Mouse (Mus musculus) midbrain, embryonic 11.5 days (tissue): ENCODE results near the gene Gm6034. TPM values are rescaled to one million over a fixed set of nuclear protein-coding genes. Genes with fewer than 3 reads are reported as not detected.
"Not testable (repeated sequence)": the region's sequence is repeated elsewhere in the genome, so short reads cannot be mapped to it uniquely, and the experiment has no call there.

ENCODE experiments used
- ATAC-seq: fragments of 200-750 bp; cut with Nextera tagmentation; 2 replicates; pipeline ENCODE4 v1.8.0; 2017; ENCODE audit warnings: moderate TSS enrichment, moderate library complexity; ENCODE audit not compliant: low FRiP score
- DNase-seq: peaks from one replicate; pipeline ENCODE4 v3.0.0; 2015; ENCODE audit warnings: low spot score; ENCODE audit errors: missing footprints
- H3K27ac ChIP-seq: fragments of 300-500 bp; sonication (generic); 2 replicates; pipeline ENCODE4 v1.5.1; 2014; ENCODE audit warnings: low read depth, low read length
- H3K27me3 ChIP-seq: fragments of 300-500 bp; sonication (generic); 2 replicates; pipeline ENCODE4 v1.6.1; 2014; ENCODE audit warnings: mild to moderate bottlenecking, low read length, moderate library complexity, mixed read lengths; ENCODE audit not compliant: control insufficient read depth, insufficient read depth
- H3K36me3 ChIP-seq: fragments of 300-500 bp; sonication (generic); 2 replicates; pipeline ENCODE4 v1.6.1; 2014; ENCODE audit warnings: mild to moderate bottlenecking, low read length, moderate library complexity, mixed read lengths; ENCODE audit not compliant: control insufficient read depth, insufficient read depth
- H3K4me1 ChIP-seq: fragments of 300-500 bp; sonication (generic); 2 replicates; pipeline ENCODE4 v1.6.1; 2014; ENCODE audit warnings: low read length; ENCODE audit not compliant: control insufficient read depth, insufficient read depth
- H3K4me2 ChIP-seq: fragments of 300-500 bp; sonication (generic); 2 replicates; pipeline ENCODE4 v1.6.1; 2014; ENCODE audit warnings: mild to moderate bottlenecking, moderate library complexity
- H3K4me3 ChIP-seq: fragments of 300-500 bp; sonication (generic); 2 replicates; pipeline ENCODE4 v1.5.1; 2014; ENCODE audit warnings: low read depth, low read length
- H3K9ac ChIP-seq: fragments of 300-500 bp; sonication (generic); 2 replicates; pipeline ENCODE4 v1.6.1; 2014; ENCODE audit warnings: low read length
- H3K9me3 ChIP-seq: fragments of 300-500 bp; sonication (generic); 2 replicates; pipeline ENCODE4 v1.6.1; 2016; ENCODE audit warnings: low read length; ENCODE audit not compliant: control insufficient read depth
- WGBS: fragments of 180-500 bp; shearing (Covaris S2); extraction: QIAGEN DNeasy Blood & Tissue Kit; methylation state at CpG from one replicate; pipeline ENCODE4 v1.1.7; 2014; 5-methylcytosine and 5-hydroxymethylcytosine counted together
- polyA plus RNA-seq: library from polyadenylated mRNA; unstranded; fragments of >200 nt; fragmentation: Nextera tagmentation; extraction: Ambion mirVana; gene quantifications from 2 replicates; pipeline ENCODE4 v1.2.1, GENCODE M21; 2014

The Gm6034 gene
- polyA plus RNA-seq, 1 experiment from 2014 or later, result not detected

DNA sequence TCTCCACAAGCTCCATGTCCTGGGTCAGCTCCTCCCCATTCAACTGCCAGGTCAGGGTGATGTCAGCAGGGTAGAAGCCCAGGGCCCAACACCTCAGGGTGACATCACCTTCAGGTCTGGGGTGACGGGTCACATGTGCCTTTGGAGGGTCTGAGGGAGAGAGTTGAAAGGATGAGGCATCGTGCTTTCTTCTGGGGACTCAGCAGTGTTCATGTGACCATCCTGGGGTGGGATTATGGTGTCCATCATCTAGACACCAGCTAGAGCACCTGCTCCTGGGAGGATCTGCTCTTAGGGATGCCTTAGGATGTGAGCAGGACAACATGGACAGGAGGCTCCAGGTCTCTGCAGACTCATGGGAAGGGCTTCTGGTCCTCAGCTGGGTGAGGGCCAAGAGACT lies 2.2 kb upstream of the Gm6034 start:
- H3K27me3 ChIP-seq, result not testable (repeated sequence)

DNA sequence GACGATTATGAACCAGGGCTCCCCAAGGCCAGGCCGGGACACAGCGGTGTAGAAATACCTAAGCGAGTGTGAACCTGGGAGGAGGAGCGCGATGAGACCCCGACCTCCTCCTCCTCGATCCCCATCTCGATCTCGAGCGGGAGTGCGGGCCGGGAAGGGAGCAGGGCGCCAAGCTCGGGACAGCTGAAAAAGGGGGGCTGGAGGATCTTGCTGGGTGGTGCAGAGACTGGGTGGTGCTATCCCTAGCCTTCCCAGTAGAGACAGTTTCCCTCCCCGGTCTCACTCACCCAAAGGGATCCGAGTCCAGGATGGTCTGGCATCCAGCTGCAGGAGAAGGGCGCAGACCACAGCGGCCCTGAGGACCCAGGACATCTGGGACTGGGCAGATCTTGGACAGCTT lies 706 bp upstream of the Gm6034 start:
- peak overlapping the region; percentile 25 for H3K4me3 ChIP-seq
- WGBS, result 2% methylated on average over 14 of the region's 19 CpGs
- H3K4me2 ChIP-seq, result peak overlapping the region; percentile 60
- not testable (repeated sequence) for H3K36me3 ChIP-seq, H3K9me3 ChIP-seq, H3K27ac ChIP-seq, H3K27me3 ChIP-seq, H3K4me1 ChIP-seq
- ATAC-seq (peak; percentile 85), DNase-seq (peak; percentile 85)
- peak overlapping the region; percentile 40; the same call in 1 of the 2 replicates for H3K9ac ChIP-seq

More for the DNA sequence above, 2.2 kb upstream of the Gm6034 start:
- not testable (repeated sequence) for DNase-seq, H3K9me3 ChIP-seq, H3K27ac ChIP-seq, H3K36me3 ChIP-seq, H3K4me1 ChIP-seq, H3K9ac ChIP-seq, ATAC-seq, H3K4me2 ChIP-seq, H3K4me3 ChIP-seq
- WGBS, result 89% methylated on average over 2 of the region's 2 CpGs

DNA sequence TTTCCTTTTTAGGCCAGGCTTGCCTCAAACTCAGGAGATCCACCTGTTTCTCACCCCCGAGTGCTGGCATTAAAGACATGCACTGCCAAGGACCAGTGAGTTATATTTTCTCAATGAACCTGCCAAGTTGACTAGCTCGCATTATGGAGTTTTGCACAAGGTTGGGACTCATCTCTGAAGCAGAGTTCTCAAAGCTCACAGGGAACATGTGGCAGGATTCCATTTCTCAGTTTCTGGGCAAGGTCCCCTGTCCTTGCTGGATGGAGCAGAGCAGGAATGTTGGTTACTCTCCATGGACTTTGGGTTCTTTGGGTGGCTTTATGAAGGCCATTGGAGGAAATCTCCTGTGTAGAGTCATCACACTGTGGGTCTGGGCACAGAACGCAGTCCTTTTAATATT lies 525 bp downstream of the Gm6034 start:
- H3K4me1 ChIP-seq, result no peaks in the 10 kb centered on the region
- H3K36me3 ChIP-seq, result no peaks in the 10 kb centered on the region
- ATAC-seq (no peak), DNase-seq (no peak)
- H3K27me3 ChIP-seq, result no peaks in the 10 kb centered on the region
- peak overlapping the region; percentile 60; the same call in 1 of the 2 replicates for H3K4me2 ChIP-seq
- H3K4me3 ChIP-seq, result no peak overlapping the region
- no peak overlapping the region for H3K9ac ChIP-seq
- H3K9me3 ChIP-seq, result no peaks in the 10 kb centered on the region
- no peak overlapping the region for H3K27ac ChIP-seq
- WGBS, result 83% methylated on average over 3 of the region's 3 CpGs

- H3K36me3 ChIP-seq, H3K4me2 ChIP-seq, H3K27ac ChIP-seq, H3K9me3 ChIP-seq, DNase-seq, H3K4me3 ChIP-seq, H3K9ac ChIP-seq, H3K4me1 ChIP-seq, ATAC-seq, H3K27me3 ChIP-seq: not testable (repeated sequence)
- WGBS, result 88% methylated on average over 23 of the region's 25 CpGs
These were observed 15.2 kb downstream of the Gm6034 start for GRCm38 (mm10) chr17:36057927-36058326.

- not testable (repeated sequence) for H3K4me1 ChIP-seq, ATAC-seq
- WGBS, result 59% methylated on average over 1 of the region's 1 CpGs
These were observed 15.6 kb downstream of the Gm6034 start, which contains the start of gene Gm11127 for GRCm38 (mm10) chr17:36058362-36058761. Gene Gm11127 (minus strand): TSS chr17:36058371.

GRCm38 (mm10) chr17:36060829-36061228 lies 18.1 kb downstream of the Gm6034 start:
- Histone ChIP-seq H3K9me3 (no peaks in the 10 kb centered on the region), H3K27ac (no peak overlapping the region), H3K27me3 (no peaks in the 10 kb centered on the region), H3K4me3 (no peak overlapping the region), H3K36me3 (no peaks in the 10 kb centered on the region), H3K9ac (no peak overlapping the region), H3K4me1 (no peaks in the 10 kb centered on the region), H3K4me2 (no peak overlapping the region)
- WGBS, result 27% methylated on average over 2 of the region's 2 CpGs
- ATAC-seq (no peak), DNase-seq (peak; percentile 92)

More at GRCm38 (mm10) chr17:36058362-36058761, 15.6 kb downstream of the Gm6034 start, which contains the start of gene Gm11127:
- H3K4me3 ChIP-seq, H3K9me3 ChIP-seq, H3K27me3 ChIP-seq, DNase-seq, H3K4me2 ChIP-seq, H3K9ac ChIP-seq, H3K36me3 ChIP-seq, H3K27ac ChIP-seq: not testable (repeated sequence)

- DNase-seq, result peak; percentile 66
- not testable (repeated sequence) for H3K27ac ChIP-seq, H3K9ac ChIP-seq, H3K4me2 ChIP-seq, H3K4me3 ChIP-seq, H3K36me3 ChIP-seq, H3K27me3 ChIP-seq, ATAC-seq, H3K9me3 ChIP-seq, H3K4me1 ChIP-seq
These were observed 39.1 kb downstream of the Gm6034 start for GRCm38 (mm10) chr17:36081901-36082300.

DNA sequence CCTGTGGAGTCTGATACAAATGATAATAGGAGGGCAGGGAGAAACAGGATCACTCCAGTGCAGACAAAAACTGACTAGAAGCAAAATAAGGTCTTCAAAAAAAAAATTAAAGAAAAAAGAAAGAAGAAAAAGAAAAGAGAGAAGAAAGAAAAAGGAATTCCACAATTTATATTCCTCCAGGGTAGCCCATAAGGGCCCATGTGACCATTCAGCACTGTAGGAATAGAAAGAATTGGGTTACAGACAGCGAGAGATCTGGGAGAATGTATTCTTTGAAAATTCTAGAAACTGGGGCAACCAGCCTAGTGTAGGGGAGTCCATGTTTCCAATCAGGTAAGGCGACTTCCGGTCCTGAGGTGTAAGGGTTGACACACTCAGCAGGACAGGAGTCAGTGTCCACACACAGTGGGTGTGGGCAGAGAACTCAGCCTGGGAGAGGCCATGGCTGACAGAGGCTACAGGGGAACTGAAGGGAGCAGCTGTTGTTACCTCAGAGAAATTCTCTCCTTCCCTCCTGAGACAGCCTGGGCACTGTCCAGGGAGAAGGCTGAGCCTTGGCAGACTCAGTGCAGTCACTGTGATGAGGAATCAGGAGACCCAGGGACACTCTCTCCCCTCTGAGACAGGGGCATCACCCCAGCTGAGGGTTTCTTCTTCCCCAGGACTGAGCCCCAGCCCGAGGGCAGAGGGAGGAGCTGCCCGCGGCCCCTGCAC lies 39.9 kb downstream of the Gm6034 start:
- not testable (repeated sequence) for H3K4me1 ChIP-seq, H3K27ac ChIP-seq, ATAC-seq, H3K27me3 ChIP-seq, H3K9me3 ChIP-seq, H3K36me3 ChIP-seq, H3K9ac ChIP-seq
- 42% methylated on average over 5 of the region's 6 CpGs for WGBS
- DNase-seq, result peak; percentile 81
- H3K4me3 ChIP-seq, result peak overlapping the region; percentile 54
- peak overlapping the region; percentile 97 for H3K4me2 ChIP-seq

DNA sequence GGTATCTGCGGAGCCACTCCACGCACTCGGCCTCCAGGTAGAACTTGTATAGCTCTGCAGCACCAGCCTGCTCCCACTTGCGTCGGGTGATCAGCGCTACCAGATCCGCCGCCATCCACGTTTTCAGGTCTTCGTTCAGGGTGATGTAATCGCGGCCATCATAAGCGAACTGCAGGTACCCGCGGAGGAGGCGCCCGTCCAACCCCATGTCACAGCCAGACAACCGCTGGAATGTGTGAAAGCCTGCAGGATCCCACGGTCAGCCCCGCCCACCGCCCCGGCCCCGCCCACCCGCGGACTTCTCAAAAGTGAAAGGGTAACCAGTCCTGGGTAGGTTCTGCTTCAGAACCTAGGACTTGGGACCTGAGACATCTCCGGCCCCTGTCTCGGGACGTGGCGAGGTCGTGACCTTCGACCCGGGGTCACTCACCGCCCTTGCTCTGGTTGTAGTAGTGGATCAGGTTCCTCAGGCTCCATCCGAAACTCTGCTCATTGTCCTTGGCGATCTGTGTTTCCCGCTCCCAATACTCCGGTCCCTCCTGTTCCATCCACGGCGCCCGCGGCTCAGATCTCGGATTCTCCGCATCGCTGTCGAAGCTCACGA lies 40.6 kb downstream of the Gm6034 start:
- no peaks in the 10 kb centered on the region for H3K9me3 ChIP-seq
- peak overlapping the region; percentile 54 for H3K4me3 ChIP-seq
- DNase-seq (peak; percentile 97), ATAC-seq (peak; percentile 84)
- no peaks in the 10 kb centered on the region for H3K36me3 ChIP-seq
- peak overlapping the region; percentile 97 for H3K4me2 ChIP-seq
- H3K27ac ChIP-seq, result no peak overlapping the region
- no peaks in the 10 kb centered on the region; the same call in 1 of the 2 replicates for H3K27me3 ChIP-seq
- under 1% methylated on average over 46 of the region's 46 CpGs for WGBS
- H3K4me1 ChIP-seq, result peaks cover 6% of the 10 kb centered on the region; the same call in 1 of the 2 replicates
- H3K9ac ChIP-seq, result peak overlapping the region; percentile 76
